Mouse (Mus musculus): ENCODE results near the gene Tmem56. TPM values are rescaled to one million over a fixed set of nuclear protein-coding genes. Genes with fewer than 3 reads are reported as not detected.
A peak's percentile ranks its signal among the peaks of the same experiment; 100 is the strongest.

Tmem56 gene
- polyA plus RNA-seq, 1 experiment from 2014 or later: 24.1 TPM

DNA sequence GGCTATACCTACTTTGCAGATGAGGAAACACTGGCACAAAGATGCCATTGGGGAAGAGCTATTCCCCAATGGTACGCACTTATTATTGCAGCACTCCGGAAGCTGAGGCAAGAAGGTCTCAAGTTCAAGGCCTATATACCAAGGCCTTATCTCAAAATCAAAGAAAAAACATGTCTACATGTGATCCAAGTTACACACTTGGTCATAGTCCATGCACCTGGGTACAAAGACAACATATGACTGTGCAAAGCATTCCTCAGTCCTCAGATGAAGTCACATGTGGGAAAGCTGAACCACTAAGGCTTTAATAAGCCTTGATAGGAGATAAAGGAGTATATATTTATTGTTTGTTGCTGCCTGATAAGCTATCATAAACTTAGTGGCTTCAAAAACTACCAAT, 8.9 kb downstream of the Tmem56 start:
- H3K27ac ChIP-seq (ENCODE audit: low read depth): 0 out of 2 replicates have a peak overlapping the region, but pooled peaks have one; percentile 35
- H3K4me3 ChIP-seq (ENCODE audit: low read depth, low read length): no peak overlapping the region
- H3K9ac ChIP-seq (replicated peaks): no peak overlapping the region
- WGBS (ENCODE audit: insufficient replicate concordance): 60% methylated on average over 2 of the region's 2 CpGs
- TF ChIP-seq CTCF (IDR thresholded peaks at IDR 0.05; ENCODE audit: low read depth) (no peak), EP300 (IDR thresholded peaks at IDR 0.05; ENCODE audit: low read depth) (peak; percentile 54; the same call in 1 of the 2 replicates)
- DNase-seq: no peak
- peak; percentile 83 for ATAC-seq
- H3K36me3 ChIP-seq (replicated peaks; ENCODE audit: insufficient read depth, low read length): no peaks in the 10 kb centered on the region
- H3K27me3 ChIP-seq (ENCODE audit: insufficient read depth, low read length): no peaks in the 10 kb centered on the region
- peaks cover 11% of the 10 kb centered on the region; the same call in 1 of the 2 replicates for H3K4me1 ChIP-seq (ENCODE audit: insufficient read depth)
- no peak overlapping the region for H3K4me2 ChIP-seq (ENCODE audit: low read depth, low read length)
- no peaks in the 10 kb centered on the region for H3K9me3 ChIP-seq (ENCODE audit: low read length)

DNA sequence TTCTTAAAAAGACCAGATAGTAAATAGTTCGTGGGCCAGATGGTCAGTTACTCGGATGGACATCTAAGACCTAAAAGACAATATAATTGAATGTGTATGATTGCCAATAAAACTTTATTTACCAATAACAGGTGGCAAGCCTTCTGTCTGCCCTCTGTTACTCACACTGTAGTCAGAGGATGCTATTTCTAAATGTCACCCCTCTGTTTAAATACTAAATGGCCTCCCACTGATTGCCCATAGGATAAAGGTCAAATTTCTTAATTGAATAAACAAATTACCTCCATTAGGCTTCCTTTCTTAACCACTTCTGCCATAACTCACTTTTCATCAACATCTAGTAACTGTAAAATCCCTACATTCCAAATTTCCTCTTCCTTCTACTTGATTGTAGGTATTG, 10.3 kb downstream of the Tmem56 start:
- peak; percentile 55; the same call in 1 of the 2 replicates for ATAC-seq
- no peaks in the 10 kb centered on the region for H3K9me3 ChIP-seq (ENCODE audit: low read length)
- WGBS (ENCODE audit: insufficient replicate concordance): 49% methylated on average over 2 of the region's 2 CpGs
- DNase-seq: no peak
- H3K27ac ChIP-seq (ENCODE audit: low read depth): no peak overlapping the region
- H3K4me1 ChIP-seq (ENCODE audit: insufficient read depth): peaks cover 9% of the 10 kb centered on the region; the same call in 1 of the 2 replicates
- no peaks in the 10 kb centered on the region for H3K36me3 ChIP-seq (replicated peaks; ENCODE audit: insufficient read depth, low read length)
- TF ChIP-seq CTCF (IDR thresholded peaks at IDR 0.05; ENCODE audit: low read depth): no peak
- H3K9ac ChIP-seq (replicated peaks): no peak overlapping the region
- H3K4me2 ChIP-seq (ENCODE audit: low read depth, low read length): no peak overlapping the region
- H3K27me3 ChIP-seq (ENCODE audit: insufficient read depth, low read length): no peaks in the 10 kb centered on the region
- H3K4me3 ChIP-seq (ENCODE audit: low read depth, low read length): no peak overlapping the region

DNA sequence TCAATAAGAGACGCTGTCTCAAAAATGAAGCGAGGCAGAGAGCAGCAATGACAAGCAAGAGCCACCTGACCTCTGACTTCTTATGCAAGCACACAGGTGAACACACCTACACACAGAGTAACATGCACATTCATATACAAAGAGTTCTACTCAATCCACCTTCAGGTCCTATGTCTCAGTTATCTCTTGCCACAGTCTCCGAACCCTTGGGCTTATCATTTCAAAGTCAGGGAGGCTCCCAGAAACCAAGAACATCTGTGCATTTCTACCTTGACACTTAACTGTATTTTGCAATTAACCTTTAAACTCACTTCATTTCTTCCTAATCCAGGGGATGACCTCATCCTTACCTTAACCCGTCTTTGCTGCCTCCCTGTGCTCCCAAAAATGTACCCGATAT, 15.6 kb downstream of the Tmem56 start:
- H3K9me3 ChIP-seq (ENCODE audit: low read length): no peaks in the 10 kb centered on the region
- no peak for DNase-seq
- H3K4me3 ChIP-seq (ENCODE audit: low read depth, low read length): no peak overlapping the region
- no peak for ATAC-seq
- 0 out of 2 replicates have a peak, but pooled peaks cover 2% of the 10 kb centered on the region for H3K27me3 ChIP-seq (ENCODE audit: insufficient read depth, low read length)
- peak overlapping the region; percentile 45 for H3K4me2 ChIP-seq (ENCODE audit: low read depth, low read length)
- H3K36me3 ChIP-seq (replicated peaks; ENCODE audit: insufficient read depth, low read length): no peaks in the 10 kb centered on the region
- peaks cover 20% of the 10 kb centered on the region for H3K4me1 ChIP-seq (ENCODE audit: insufficient read depth)
- TF ChIP-seq EP300 (IDR thresholded peaks at IDR 0.05; ENCODE audit: low read depth) (peak; percentile 86), CTCF (IDR thresholded peaks at IDR 0.05; ENCODE audit: low read depth) (no peak)
- peak overlapping the region; percentile 52 for H3K27ac ChIP-seq (ENCODE audit: low read depth)
- no peak overlapping the region for H3K9ac ChIP-seq (replicated peaks)
- 66% methylated on average over 5 of the region's 5 CpGs for WGBS (ENCODE audit: insufficient replicate concordance)

DNA sequence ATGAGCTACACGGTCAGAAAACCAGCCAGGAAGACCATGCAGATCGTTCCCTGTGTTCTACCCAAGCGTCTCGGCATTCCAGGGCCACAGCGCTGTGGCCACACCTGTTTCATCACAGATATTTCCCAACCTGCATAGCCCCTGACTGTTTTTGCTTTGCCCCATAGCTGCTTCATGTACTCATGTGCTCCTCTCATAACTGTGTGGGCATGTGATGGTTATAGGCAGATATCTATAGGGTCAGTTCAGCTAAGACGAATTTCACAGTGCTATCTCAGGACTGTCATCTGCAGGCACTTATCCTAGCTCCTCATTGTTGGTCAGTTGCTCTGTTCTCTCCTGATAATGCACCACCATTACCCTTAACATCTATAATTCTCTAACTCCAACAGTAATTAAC, 18.7 kb downstream of the Tmem56 start:
- no peak overlapping the region for H3K9ac ChIP-seq (replicated peaks)
- H3K4me2 ChIP-seq (ENCODE audit: low read depth, low read length): peak overlapping the region; percentile 93
- H3K36me3 ChIP-seq (replicated peaks; ENCODE audit: insufficient read depth, low read length): no peaks in the 10 kb centered on the region
- H3K27ac ChIP-seq (ENCODE audit: low read depth): peak overlapping the region; percentile 98
- H3K27me3 ChIP-seq (ENCODE audit: insufficient read depth, low read length): 0 out of 2 replicates have a peak, but pooled peaks cover 6% of the 10 kb centered on the region
- WGBS (ENCODE audit: insufficient replicate concordance): 22% methylated on average over 6 of the region's 6 CpGs
- no peaks in the 10 kb centered on the region for H3K9me3 ChIP-seq (ENCODE audit: low read length)
- TF ChIP-seq CTCF (IDR thresholded peaks at IDR 0.05; ENCODE audit: low read depth) (no peak), EP300 (IDR thresholded peaks at IDR 0.05; ENCODE audit: low read depth) (peak; percentile 96)
- ATAC-seq: peak; percentile 24
- H3K4me3 ChIP-seq (ENCODE audit: low read depth, low read length): no peak overlapping the region
- DNase-seq: peak; percentile 47
- peaks cover 41% of the 10 kb centered on the region for H3K4me1 ChIP-seq (ENCODE audit: insufficient read depth)

DNA sequence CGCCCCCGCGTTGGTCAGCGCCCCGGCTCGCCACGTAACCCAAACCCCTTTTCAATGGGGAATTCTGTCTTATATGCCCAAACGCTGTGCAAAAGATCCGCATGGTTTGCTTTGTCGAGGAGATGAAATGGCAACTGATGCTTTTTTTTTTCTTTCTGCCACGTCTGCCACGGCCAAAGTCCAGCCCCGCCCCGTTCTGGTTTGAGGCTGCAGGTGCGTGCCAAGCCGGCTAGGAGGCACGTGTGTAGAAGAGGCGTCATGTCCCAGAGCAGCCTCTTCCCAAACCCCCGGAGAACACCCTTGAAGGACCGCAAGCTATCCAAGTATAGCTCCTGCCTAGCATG, 19.7 kb downstream of the Tmem56 start:
- H3K27me3 ChIP-seq (ENCODE audit: insufficient read depth, low read length): 0 out of 2 replicates have a peak, but pooled peaks cover 6% of the 10 kb centered on the region
- peak overlapping the region; percentile 93 for H3K4me2 ChIP-seq (ENCODE audit: low read depth, low read length)
- WGBS (ENCODE audit: insufficient replicate concordance): 2% methylated on average over 20 of the region's 20 CpGs
- no peaks in the 10 kb centered on the region for H3K9me3 ChIP-seq (ENCODE audit: low read length)
- ATAC-seq (peak; percentile 63), DNase-seq (peak; percentile 87)
- H3K9ac ChIP-seq (replicated peaks): peak overlapping the region; percentile 95
- peak overlapping the region; percentile 91 for H3K4me3 ChIP-seq (ENCODE audit: low read depth, low read length)
- H3K36me3 ChIP-seq (replicated peaks; ENCODE audit: insufficient read depth, low read length): no peaks in the 10 kb centered on the region
- TF ChIP-seq EP300 (IDR thresholded peaks at IDR 0.05; ENCODE audit: low read depth): peak; percentile 87
- no peak for TF ChIP-seq CTCF (IDR thresholded peaks at IDR 0.05; ENCODE audit: low read depth)
- peak overlapping the region; percentile 98 for H3K27ac ChIP-seq (ENCODE audit: low read depth)
- peaks cover 41% of the 10 kb centered on the region for H3K4me1 ChIP-seq (ENCODE audit: insufficient read depth)

DNA sequence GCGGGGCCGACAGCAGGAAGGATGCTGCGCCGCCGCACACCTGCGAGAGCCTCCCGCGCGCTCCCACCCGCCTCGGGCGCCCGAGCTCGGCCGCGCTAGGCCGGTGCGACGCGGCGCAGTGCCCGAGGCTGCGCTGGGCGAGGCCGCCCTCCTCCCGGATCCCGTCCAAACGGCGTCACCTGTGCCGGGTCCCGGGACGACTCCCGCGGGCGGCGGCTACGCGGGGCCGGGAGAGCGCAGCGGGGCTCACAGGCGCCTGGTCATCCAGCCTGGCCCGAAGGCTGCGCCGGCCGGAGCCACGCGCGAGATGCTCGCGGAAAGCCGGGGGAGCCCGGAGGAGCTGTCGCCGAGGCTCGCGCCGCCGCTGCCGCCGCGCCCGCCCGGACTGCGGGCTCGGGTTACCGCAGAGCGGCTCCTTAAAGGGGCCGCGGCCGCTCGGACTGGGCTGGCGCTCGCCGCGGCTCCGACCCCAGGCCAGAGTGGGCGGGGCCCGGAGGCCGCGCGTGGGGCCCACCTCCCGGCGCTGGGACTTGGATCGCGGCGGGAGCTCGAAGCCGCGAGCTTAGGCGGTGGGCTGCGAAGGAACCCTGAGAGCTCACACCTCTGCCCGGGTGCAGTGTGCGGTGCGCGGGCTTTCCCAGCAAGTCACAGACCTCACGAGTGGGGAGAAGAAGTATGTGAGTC, 20.2 kb downstream of the Tmem56 start:
- no peaks in the 10 kb centered on the region for H3K36me3 ChIP-seq (replicated peaks; ENCODE audit: insufficient read depth, low read length)
- 0 out of 2 replicates have a peak, but pooled peaks cover 6% of the 10 kb centered on the region for H3K27me3 ChIP-seq (ENCODE audit: insufficient read depth, low read length)
- TF ChIP-seq CTCF (IDR thresholded peaks at IDR 0.05; ENCODE audit: low read depth) (no peak), EP300 (IDR thresholded peaks at IDR 0.05; ENCODE audit: low read depth) (no peak)
- H3K4me3 ChIP-seq (ENCODE audit: low read depth, low read length): peak overlapping the region; percentile 91
- ATAC-seq (peak; percentile 85), DNase-seq (peak; percentile 76)
- peaks cover 43% of the 10 kb centered on the region for H3K4me1 ChIP-seq (ENCODE audit: insufficient read depth)
- WGBS (ENCODE audit: insufficient replicate concordance): under 1% methylated on average over 88 of the region's 97 CpGs
- peak overlapping the region; percentile 95 for H3K9ac ChIP-seq (replicated peaks)
- no peaks in the 10 kb centered on the region for H3K9me3 ChIP-seq (ENCODE audit: low read length)
- H3K4me2 ChIP-seq (ENCODE audit: low read depth, low read length): peak overlapping the region; percentile 93
- H3K27ac ChIP-seq (ENCODE audit: low read depth): peak overlapping the region; percentile 98

All from liver, postnatal 0 days (tissue).